Mouse (Mus musculus): ENCODE results near the gene Plppr5.

Plppr5 gene

DNA sequence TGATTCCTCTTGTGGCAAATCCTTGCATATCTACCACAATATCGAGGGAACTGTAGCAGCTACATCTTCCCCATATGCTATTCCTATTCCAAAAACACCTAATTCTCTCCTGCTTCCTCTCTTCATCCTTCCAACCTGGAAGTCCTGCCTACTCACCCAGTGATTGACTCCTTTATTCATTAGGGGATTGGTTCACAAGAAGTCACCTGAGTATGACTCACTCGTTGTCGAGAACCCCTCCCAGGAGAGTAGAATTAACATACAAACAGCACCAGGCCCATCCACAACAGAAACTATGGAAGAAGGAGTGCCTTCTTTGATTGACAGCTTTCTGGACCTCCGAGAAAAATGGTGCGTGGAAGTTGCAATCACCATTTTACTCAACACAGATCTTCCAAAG lies 121.7 kb downstream of the Plppr5 start:
- in situ Hi-C loops (cut with MboI, MseI): no loop called here

DNA sequence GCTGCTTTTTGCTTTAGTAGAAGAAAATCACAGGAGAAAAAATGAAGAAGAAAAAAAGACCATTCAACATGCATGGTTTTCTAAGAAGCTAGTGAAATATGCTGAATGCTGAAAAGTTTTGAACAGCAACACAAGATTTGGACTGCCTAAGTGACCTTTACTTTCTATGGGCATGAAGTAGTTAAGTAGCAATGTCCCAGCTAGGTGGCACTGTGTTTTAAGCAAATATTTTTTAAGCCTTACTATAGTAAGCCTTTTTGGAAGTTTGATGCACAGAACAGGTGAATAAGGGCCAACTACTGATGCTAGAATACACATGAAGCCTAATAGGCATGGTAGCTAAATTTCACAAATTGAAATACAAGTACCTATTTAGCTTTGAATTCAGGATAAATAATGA lies 134.2 kb downstream of the Plppr5 start:
- in situ Hi-C loops (cut with MboI, MseI): no loop called here

DNA sequence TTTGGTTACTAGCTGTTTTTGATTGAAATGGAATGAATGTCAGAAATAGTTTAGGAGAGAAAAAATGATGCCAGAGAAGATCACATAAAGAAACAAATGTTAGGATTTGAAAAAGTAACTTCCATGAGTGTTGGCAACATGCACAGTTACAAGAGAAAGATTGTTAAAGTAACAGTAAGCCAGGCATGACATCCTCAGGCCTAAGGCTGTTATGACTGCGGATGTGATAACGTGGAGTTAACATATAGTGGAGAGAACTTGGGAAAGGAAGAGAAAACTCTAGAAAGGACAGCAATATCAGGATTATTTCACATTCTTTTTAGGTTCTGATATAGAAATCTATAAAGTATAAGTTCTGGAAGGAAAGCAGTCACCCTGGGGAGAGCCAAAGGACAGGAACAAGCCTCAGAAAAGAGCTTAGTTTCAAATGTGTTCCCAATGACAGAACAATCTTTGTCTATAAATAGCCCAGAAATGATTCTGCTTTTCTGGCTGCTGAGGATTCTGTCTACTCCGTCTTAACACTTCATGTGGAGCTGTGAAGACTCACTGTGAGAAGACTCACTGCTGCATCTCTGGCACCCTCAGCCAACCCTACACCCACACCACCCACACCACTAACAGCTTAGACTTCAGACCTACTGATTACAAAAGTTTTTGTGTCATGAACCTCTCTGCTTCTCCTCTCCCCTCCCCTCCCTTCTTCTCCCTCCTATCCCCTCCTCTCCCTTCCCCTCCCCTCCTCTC lies 142.1 kb downstream of the Plppr5 start:
- in situ Hi-C loops (cut with MboI, MseI): no loop called here

DNA sequence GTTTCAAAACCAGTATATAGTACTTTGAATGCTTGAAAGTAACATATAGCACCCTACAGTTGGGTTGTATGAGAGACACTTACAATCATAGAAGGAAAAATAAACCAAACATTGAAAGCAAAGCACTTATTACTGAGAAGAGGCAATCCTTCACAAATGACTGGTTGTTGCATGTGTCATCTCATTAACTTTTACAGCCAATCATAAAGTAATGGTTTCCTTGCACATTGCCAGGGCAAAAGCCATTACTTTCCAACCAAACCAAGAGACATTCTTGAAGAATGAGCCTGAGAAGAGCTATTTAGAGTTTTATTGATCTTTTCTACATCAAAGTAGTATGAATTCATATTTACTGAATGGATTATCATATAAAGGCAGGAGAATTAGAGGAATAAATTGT lies 148.8 kb downstream of the Plppr5 start:
- in situ Hi-C loops (cut with MboI, MseI): loop anchor here (10.0 kb wide), 1 partner anchor 751 kb away; no protein-coding TSS in a partner anchor

DNA sequence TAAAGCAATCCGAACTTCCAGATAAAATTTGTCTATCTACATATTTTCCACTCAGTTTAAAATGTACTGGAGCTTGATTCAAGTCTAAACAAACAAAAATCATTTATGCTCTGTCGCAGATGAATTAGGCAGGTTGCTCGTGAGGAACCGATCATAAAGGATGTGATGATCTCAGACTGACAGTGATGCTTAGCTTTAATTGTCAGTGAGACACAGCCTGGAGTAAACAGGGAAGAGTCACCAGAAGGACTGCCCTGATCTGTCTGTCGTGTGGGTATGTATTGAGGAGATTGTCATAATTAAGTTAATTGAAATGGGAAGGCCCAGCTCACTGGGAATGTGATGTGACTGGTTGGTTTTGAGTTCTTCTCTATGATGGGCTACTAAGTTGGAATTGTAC lies 149.9 kb downstream of the Plppr5 start:
- in situ Hi-C loops (cut with MboI, MseI): loop anchor here (10.0 kb wide), 1 partner anchor 750 kb away; no protein-coding TSS in a partner anchor

DNA sequence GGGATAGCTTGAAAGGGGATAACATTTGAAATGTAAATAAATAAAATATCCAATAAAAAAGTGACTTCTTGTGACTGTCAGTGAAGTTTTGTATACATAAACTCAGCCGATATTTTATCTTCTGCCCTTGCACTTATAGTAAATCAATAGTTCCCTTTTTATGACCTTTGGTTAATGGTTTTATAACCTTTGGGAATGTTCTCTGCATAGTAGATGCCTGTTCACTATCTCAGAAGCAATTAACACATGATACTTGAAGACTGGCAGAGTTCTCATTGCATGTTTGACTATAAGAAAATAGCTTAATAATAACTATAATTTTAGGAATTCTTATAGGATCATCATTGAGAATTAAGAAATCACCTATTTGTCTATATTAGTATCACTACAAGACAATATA lies 150.9 kb downstream of the Plppr5 start:
- in situ Hi-C loops (cut with MboI, MseI): loop anchor here (10.0 kb wide), 1 partner anchor 749 kb away; no protein-coding TSS in a partner anchor

DNA sequence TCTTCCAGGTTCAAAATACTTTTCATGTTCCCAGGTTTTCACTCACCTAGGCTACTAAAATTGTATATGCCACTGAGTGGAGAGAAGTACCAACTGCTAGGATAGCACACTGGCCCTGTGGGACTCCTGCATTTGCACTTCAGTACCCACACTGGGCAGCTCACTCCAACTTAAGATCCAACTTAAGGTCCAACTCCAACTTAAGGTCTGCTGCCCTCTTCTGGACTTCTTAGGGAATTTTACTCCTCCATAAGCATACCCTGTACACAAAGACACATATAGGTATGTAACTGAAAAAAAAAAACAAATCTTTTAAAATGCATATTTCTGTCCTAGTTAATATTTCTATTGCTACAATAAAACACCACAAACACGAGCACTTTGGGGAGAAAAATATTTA lies 153.5 kb downstream of the Plppr5 start:
- in situ Hi-C loops (cut with MboI, MseI): loop anchor here (10.0 kb wide), 1 partner anchor 747 kb away; no protein-coding TSS in a partner anchor

DNA sequence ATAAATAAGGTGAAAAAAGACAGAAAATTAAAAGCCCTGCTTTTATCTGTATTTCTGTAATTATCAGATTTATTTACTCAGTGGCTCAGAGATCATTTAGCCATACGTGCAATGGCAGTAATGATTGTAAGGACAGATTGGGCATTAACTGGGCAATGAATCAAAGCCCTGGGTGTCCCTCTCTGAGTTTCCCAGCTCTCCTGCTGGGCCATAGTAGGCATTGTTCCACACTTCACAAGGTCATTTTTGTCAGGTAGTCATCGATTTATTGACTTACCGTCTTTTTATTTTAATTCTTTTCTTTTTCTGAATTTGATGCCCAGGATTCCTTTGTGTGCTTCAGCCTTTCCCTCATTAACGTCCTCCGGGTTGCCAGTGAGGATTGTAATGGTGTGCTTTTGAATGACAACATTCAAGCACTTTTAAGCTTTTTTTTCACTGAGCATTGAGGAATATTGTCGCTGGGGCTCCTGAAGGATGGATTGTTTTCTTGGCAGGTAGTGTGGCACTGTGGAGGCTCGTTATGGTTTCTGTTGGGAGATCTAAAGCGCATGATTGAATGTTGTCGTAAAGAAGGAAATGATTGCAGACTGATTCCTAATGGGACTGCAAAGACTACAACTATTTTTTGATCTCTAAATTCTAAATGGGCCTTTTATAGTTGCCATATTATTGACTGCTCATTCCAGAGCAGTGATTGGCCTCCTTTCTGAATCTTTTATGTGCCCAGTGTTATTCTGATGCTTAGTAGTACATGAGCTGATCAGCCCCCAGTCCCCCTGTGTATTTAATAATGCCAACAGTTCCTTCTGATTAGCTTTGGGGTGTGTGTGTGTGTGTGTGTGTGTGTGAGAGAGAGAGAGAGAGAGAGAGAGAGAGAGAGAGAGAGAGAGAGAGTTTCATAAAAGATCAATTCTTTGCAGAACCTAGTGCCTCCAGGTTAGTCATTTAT lies 154.8 kb downstream of the Plppr5 start:
- in situ Hi-C loops (cut with MboI, MseI): loop anchor here (10.0 kb wide), 1 partner anchor 745 kb away; no protein-coding TSS in a partner anchor

DNA sequence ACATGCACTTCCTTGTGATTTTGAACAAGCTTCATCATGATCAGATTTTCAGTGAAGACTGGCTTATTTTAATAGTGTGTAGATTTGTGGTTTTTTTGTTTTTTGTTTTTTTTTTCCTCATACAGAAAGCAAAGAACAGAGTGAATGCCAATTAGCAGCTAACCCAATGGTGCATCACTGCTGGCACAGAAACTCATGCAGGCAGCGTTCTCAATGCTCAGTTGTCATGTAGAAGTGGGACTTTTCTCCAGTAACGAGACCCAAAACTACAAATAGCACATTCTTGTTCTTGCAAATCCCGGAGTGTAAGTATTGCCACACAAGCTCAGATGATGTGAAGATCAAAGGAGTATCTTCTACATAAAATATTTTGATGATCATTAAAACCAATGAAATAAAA lies 156.9 kb downstream of the Plppr5 start:
- in situ Hi-C loops (cut with MboI, MseI): no loop called here

DNA sequence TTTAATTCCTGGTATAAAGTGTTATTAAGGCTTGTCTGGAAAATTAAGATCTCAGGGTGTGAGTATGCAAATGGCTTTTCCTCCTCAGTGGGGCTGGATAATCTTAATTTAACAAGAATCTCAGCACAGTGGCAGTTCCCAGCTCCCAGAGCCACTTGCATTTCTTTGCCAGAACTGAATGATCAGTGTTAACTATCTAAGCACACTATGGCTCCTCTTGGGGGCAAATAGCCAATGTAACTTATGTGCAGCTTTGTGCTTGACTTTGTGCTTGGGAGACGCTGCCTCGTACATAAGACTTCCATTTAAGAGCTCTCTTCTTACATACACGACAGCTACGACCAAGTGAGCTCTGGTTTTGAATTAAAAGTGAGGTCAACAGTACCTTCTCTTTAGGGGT lies 158.0 kb downstream of the Plppr5 start:
- in situ Hi-C loops (cut with MboI, MseI): no loop called here

Data from T-helper 2 cell (primary cell).